Mouse (Mus musculus): ENCODE data around the gene Rasgrp2. TPM values are rescaled to one million over a fixed set of nuclear protein-coding genes. Genes with fewer than 3 reads are reported as not detected.

The Rasgrp2 gene
- polyA plus RNA-seq, 1 experiment from 2014 or later: 105 TPM

DNA sequence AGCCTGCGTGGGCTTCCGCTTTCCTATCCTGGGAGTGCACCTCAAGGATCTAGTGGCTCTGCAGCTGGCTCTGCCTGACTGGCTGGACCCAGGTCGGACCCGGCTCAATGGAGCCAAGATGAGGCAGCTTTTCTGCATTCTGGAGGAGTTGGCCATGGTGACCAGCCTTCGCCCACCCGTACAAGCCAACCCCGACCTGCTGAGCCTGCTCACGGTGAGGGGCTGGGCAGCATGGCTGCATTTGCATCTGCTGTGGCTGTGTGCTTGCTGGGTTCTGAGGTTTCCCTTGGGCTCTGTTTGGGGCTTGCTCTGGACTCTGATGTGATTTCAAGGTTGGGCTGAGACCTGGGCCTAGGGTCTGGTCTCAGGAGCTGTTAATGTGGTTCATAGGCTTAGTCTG, 8.0 kb downstream of the Rasgrp2 start:
- H3K27me3 ChIP-seq (replicated peaks; ENCODE audit: control insufficient read depth, insufficient read depth, low read length): no peaks in the 10 kb centered on the region; the same call in 1 of the 2 replicates
- no peak for ATAC-seq (replicated peaks; ENCODE audit: low FRiP score)
- H3K4me2 ChIP-seq: no peak overlapping the region
- H3K9ac ChIP-seq (ENCODE audit: low read depth, low read length): no peak overlapping the region
- no peak overlapping the region for H3K27ac ChIP-seq (ENCODE audit: low read depth, low read length)
- no peaks in the 10 kb centered on the region for H3K9me3 ChIP-seq (ENCODE audit: control insufficient read depth, low read length)
- no peaks in the 10 kb centered on the region; the same call in 1 of the 2 replicates for H3K36me3 ChIP-seq (ENCODE audit: control insufficient read depth, insufficient read depth, low read length)
- H3K4me1 ChIP-seq (replicated peaks; ENCODE audit: control insufficient read depth, insufficient read depth, low read length): peaks cover 18% of the 10 kb centered on the region
- WGBS: 87% methylated on average over 8 of the region's 8 CpGs
- no peak overlapping the region for H3K4me3 ChIP-seq (ENCODE audit: low read depth, low read length)
- no peak for DNase-seq (ENCODE audit: low spot score)

DNA sequence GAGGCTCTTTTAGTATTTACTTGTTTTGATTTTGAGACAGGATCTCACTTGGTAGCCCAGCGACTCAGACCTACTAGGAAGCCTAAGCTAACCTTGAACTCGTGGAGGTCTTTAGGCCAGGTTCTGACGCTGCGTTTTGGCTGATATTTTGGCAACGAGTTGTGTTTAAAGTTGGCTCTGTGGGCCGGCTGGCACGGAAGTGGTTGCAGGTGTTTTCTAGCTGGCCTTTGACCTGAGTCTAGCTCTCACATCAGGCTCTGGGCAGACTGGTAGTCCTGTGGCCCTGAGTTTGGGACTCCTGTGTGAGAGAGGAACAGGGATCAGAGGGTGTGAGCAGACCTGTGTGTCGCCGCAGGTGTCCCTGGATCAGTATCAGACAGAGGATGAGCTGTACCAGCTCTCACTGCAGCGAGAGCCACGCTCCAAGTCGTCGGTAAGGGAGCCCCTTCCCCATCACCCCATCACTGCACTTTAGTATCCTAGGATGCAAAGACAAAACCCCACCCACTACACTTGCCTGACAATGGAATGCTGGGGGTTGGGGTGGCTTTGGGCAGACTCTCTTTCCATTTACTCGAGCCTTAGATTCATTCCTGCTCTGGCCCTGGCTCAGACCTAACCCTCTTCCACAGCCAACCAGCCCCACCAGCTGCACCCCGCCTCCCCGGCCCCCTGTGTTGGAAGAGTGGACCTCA, 8.8 kb downstream of the Rasgrp2 start:
- Histone ChIP-seq H3K9me3 (ENCODE audit: control insufficient read depth, low read length) (no peaks in the 10 kb centered on the region), H3K9ac (ENCODE audit: low read depth, low read length) (no peak overlapping the region), H3K4me2 (no peak overlapping the region), H3K4me3 (ENCODE audit: low read depth, low read length) (no peak overlapping the region), H3K36me3 (ENCODE audit: control insufficient read depth, insufficient read depth, low read length) (no peaks in the 10 kb centered on the region; the same call in 1 of the 2 replicates), H3K27me3 (replicated peaks; ENCODE audit: control insufficient read depth, insufficient read depth, low read length) (no peaks in the 10 kb centered on the region; the same call in 1 of the 2 replicates), H3K27ac (ENCODE audit: low read depth, low read length) (no peak overlapping the region), H3K4me1 (replicated peaks; ENCODE audit: control insufficient read depth, insufficient read depth, low read length) (peaks cover 11% of the 10 kb centered on the region)
- DNase-seq (ENCODE audit: low spot score) (no peak), ATAC-seq (replicated peaks; ENCODE audit: low FRiP score) (no peak)
- 72% methylated on average over 16 of the region's 16 CpGs for WGBS

DNA sequence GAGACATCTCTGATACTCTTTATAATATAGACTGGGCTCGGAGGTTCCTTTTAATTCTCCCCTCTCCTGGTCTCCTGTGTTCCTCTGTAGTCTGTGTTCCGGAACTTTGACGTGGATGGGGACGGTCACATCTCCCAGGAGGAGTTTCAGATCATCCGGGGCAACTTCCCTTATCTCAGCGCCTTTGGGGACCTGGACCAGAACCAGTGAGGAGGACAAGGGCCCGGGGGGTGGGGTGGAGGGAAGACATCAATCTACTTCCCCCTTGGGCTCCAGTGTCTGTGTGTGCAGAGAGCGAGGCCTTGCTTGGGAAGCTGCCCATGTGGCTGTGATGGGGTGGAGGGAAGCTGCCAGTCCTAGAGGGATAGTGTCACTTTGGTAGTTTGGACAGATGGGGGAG, 9.6 kb downstream of the Rasgrp2 start:
- 71% methylated on average over 8 of the region's 8 CpGs for WGBS
- Histone ChIP-seq H3K27ac (ENCODE audit: low read depth, low read length) (no peak overlapping the region), H3K4me1 (replicated peaks; ENCODE audit: control insufficient read depth, insufficient read depth, low read length) (peaks cover 7% of the 10 kb centered on the region), H3K9ac (ENCODE audit: low read depth, low read length) (no peak overlapping the region), H3K4me2 (no peak overlapping the region), H3K36me3 (ENCODE audit: control insufficient read depth, insufficient read depth, low read length) (no peaks in the 10 kb centered on the region; the same call in 1 of the 2 replicates), H3K4me3 (ENCODE audit: low read depth, low read length) (no peak overlapping the region), H3K27me3 (replicated peaks; ENCODE audit: control insufficient read depth, insufficient read depth, low read length) (no peaks in the 10 kb centered on the region; the same call in 1 of the 2 replicates), H3K9me3 (ENCODE audit: control insufficient read depth, low read length) (no peaks in the 10 kb centered on the region)
- DNase-seq (ENCODE audit: low spot score): no peak
- ATAC-seq (replicated peaks; ENCODE audit: low FRiP score): no peak

DNA sequence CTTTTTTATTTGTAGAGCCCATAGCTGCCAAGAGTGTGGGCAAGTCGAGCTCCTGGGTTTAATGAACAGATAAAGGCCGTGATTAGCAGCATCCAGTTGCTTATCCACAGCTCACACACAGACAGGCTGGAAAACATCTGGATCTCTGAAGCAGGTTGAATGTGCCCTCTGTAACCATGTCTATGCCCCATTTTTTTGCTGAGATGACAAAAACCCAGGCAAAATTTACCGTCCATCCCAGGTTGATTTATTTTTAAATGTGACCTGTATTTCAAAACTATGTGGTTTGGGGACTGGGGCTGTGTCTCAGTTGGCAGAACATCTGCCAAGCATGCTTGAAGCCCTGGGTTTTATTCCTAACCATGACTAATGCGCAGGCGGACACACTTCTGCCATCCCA, 10.0 kb downstream of the Rasgrp2 start:
- Histone ChIP-seq H3K36me3 (ENCODE audit: control insufficient read depth, insufficient read depth, low read length) (no peaks in the 10 kb centered on the region; the same call in 1 of the 2 replicates), H3K4me2 (no peak overlapping the region), H3K27ac (ENCODE audit: low read depth, low read length) (no peak overlapping the region), H3K4me3 (ENCODE audit: low read depth, low read length) (no peak overlapping the region), H3K4me1 (replicated peaks; ENCODE audit: control insufficient read depth, insufficient read depth, low read length) (peaks cover 7% of the 10 kb centered on the region; the same call in 1 of the 2 replicates), H3K9ac (ENCODE audit: low read depth, low read length) (no peak overlapping the region), H3K27me3 (replicated peaks; ENCODE audit: control insufficient read depth, insufficient read depth, low read length) (no peaks in the 10 kb centered on the region), H3K9me3 (ENCODE audit: control insufficient read depth, low read length) (no peaks in the 10 kb centered on the region)
- DNase-seq (ENCODE audit: low spot score) (no peak), ATAC-seq (replicated peaks; ENCODE audit: low FRiP score) (no peak)
- WGBS: 74% methylated on average over 5 of the region's 5 CpGs

DNA sequence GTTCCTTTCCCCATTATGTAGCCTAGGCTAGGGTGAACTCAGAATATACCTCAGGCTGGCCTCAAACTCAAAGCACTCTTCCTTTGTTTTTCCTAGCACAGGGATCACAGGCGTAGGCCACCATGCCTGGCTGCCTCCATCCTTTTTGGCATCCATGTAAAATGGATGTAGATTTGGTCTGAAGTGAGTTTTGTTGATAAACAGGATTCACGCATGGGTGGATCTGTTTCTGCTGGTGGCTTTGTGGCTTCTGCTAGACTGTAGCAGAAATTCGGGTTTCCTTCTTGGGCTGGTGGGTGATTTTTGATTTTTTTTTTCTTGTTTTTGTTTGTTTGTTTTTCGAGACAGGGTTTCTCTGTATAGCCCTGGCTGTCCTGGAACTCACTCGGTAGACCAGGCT, 10.8 kb downstream of the Rasgrp2 start:
- no peaks in the 10 kb centered on the region for H3K27me3 ChIP-seq (replicated peaks; ENCODE audit: control insufficient read depth, insufficient read depth, low read length)
- no peak for DNase-seq (ENCODE audit: low spot score)
- WGBS: 83% methylated on average over 5 of the region's 5 CpGs
- H3K9ac ChIP-seq (ENCODE audit: low read depth, low read length): no peak overlapping the region
- H3K4me3 ChIP-seq (ENCODE audit: low read depth, low read length): no peak overlapping the region
- H3K36me3 ChIP-seq (ENCODE audit: control insufficient read depth, insufficient read depth, low read length): no peaks in the 10 kb centered on the region; the same call in 1 of the 2 replicates
- no peak overlapping the region for H3K27ac ChIP-seq (ENCODE audit: low read depth, low read length)
- no peak for ATAC-seq (replicated peaks; ENCODE audit: low FRiP score)
- no peaks in the 10 kb centered on the region for H3K9me3 ChIP-seq (ENCODE audit: control insufficient read depth, low read length)
- H3K4me1 ChIP-seq (replicated peaks; ENCODE audit: control insufficient read depth, insufficient read depth, low read length): peaks cover 5% of the 10 kb centered on the region; the same call in 1 of the 2 replicates
- no peak overlapping the region for H3K4me2 ChIP-seq

DNA sequence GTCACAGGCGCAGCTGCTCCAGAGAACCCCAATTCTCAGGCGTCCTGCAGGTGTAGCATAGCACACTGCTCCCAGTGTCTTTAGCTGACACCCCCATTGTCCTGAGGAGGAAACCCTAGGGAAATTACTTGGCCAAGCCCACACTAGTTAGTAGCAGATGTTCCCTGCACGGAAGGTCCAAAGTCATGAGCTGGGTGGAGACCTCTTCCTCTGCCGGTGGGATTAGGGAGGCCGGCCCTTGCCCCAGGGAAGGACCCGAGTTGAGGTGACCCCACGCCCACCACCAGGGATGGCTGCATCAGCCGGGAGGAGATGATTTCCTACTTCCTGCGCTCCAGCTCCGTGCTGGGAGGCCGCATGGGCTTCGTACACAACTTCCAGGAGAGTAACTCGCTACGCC, 13.7 kb downstream of the Rasgrp2 start:
- ATAC-seq (replicated peaks; ENCODE audit: low FRiP score) (no peak), DNase-seq (ENCODE audit: low spot score) (no peak)
- no peak overlapping the region for H3K9ac ChIP-seq (ENCODE audit: low read depth, low read length)
- 67% methylated on average over 14 of the region's 14 CpGs for WGBS
- no peaks in the 10 kb centered on the region for H3K36me3 ChIP-seq (ENCODE audit: control insufficient read depth, insufficient read depth, low read length)
- H3K4me3 ChIP-seq (ENCODE audit: low read depth, low read length): no peak overlapping the region
- no peak overlapping the region for H3K4me2 ChIP-seq
- H3K27ac ChIP-seq (ENCODE audit: low read depth, low read length): no peak overlapping the region
- peaks cover 3% of the 10 kb centered on the region; the same call in 1 of the 2 replicates for H3K27me3 ChIP-seq (replicated peaks; ENCODE audit: control insufficient read depth, insufficient read depth, low read length)
- peaks cover 22% of the 10 kb centered on the region for H3K4me1 ChIP-seq (replicated peaks; ENCODE audit: control insufficient read depth, insufficient read depth, low read length)
- H3K9me3 ChIP-seq (ENCODE audit: control insufficient read depth, low read length): no peaks in the 10 kb centered on the region

DNA sequence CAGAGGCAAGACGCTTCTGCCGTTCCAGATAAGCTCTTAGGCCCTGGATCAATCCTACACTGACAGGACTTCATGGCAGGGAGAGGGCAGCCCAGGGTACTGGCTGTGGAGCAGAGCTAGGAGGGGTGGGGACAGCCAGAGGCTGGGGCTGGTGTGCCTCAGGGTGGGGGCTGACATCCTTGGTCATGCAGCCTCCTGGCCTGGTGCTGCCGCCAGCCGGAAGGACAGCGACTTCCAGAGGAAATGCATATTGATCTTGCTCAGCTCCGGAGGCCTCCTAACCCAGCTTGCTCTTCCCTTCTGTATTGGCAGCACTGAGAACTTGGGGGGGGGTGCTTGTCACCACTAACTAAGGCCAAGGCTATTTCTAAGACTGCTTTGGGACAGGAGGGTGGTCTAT, 16.3 kb downstream of the Rasgrp2 start:
- H3K27me3 ChIP-seq (replicated peaks; ENCODE audit: control insufficient read depth, insufficient read depth, low read length): peaks cover 29% of the 10 kb centered on the region

DNA sequence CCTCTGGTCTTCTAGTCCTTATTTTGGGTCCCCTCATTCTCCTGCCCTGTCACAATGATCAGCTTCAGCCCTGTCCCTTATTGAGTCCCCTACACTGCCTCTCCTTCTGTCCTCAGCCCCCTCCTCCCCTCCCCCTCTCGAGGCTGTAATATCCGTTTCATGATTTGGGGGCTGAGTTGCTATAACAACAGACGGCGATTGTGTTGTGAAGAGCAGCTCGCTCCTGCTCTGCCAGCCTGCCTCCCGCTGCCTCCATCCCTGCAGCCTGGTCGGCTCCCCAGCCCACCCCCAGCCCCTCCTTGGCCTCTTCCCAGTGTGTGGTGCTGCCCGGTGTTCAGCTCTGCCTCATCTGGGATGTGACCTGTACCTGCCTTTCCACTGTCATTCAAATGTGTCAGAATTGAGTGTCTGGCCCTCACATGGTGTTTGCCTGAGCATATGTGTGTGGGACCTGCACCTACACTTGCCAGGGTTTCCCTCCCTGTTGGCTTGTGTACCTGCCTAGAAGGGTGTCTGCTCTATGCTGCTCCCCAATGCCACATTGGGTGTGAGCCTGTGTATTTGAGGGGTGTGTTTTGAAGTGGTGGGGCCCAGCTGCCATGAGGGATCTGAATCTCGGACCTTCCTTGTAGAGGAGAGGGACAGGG, 17.1 kb downstream of the Rasgrp2 start:
- H3K36me3 ChIP-seq (ENCODE audit: control insufficient read depth, insufficient read depth, low read length): no peaks in the 10 kb centered on the region
- no peak overlapping the region for H3K27ac ChIP-seq (ENCODE audit: low read depth, low read length)
- H3K27me3 ChIP-seq (replicated peaks; ENCODE audit: control insufficient read depth, insufficient read depth, low read length): peaks cover 37% of the 10 kb centered on the region
- no peak overlapping the region for H3K4me2 ChIP-seq
- H3K9ac ChIP-seq (ENCODE audit: low read depth, low read length): no peak overlapping the region
- ATAC-seq (replicated peaks; ENCODE audit: low FRiP score) (no peak), DNase-seq (ENCODE audit: low spot score) (no peak)
- no peaks in the 10 kb centered on the region for H3K9me3 ChIP-seq (ENCODE audit: control insufficient read depth, low read length)
- WGBS: 21% methylated on average over 9 of the region's 9 CpGs
- H3K4me3 ChIP-seq (ENCODE audit: low read depth, low read length): no peak overlapping the region
- H3K4me1 ChIP-seq (replicated peaks; ENCODE audit: control insufficient read depth, insufficient read depth, low read length): peaks cover 24% of the 10 kb centered on the region

More for the DNA sequence above, 16.3 kb downstream of the Rasgrp2 start:
- ATAC-seq (replicated peaks; ENCODE audit: low FRiP score) (0 out of 2 replicates have a peak, but pooled peaks have one; percentile 34), DNase-seq (ENCODE audit: low spot score) (no peak)
- Histone ChIP-seq H3K36me3 (ENCODE audit: control insufficient read depth, insufficient read depth, low read length) (no peaks in the 10 kb centered on the region), H3K4me3 (ENCODE audit: low read depth, low read length) (no peak overlapping the region), H3K27ac (ENCODE audit: low read depth, low read length) (no peak overlapping the region), H3K4me1 (replicated peaks; ENCODE audit: control insufficient read depth, insufficient read depth, low read length) (peaks cover 24% of the 10 kb centered on the region), H3K9ac (ENCODE audit: low read depth, low read length) (no peak overlapping the region), H3K4me2 (no peak overlapping the region; the same call in 1 of the 2 replicates), H3K9me3 (ENCODE audit: control insufficient read depth, low read length) (no peaks in the 10 kb centered on the region)
- 11% methylated on average over 6 of the region's 6 CpGs for WGBS

Measured in liver, embryonic 11.5 days (tissue).